Mouse (Mus musculus) heart, embryonic 12.5 days (tissue): ENCODE measurements at regions not wholly inside any gene's neighbourhood (a gene's known extent, or its start where the extent isn't known, plus 50 kb on each side); places are given as distances from the start of the nearest gene placed in this dataset.
A peak's percentile ranks its signal among the peaks of the same experiment; 100 is the strongest.

Experiments
- ATAC-seq: fragments of 200-750 bp; cut with Nextera tagmentation; 2 replicates; pipeline ENCODE4 v1.8.0; 2017; ENCODE audit warnings: moderate TSS enrichment, moderate library complexity; ENCODE audit not compliant: insufficient number of reproducible peaks, low FRiP score
- H3K27ac ChIP-seq: fragments of 300-500 bp; sonication (generic); 2 replicates; pipeline ENCODE4 v1.5.1; 2016; ENCODE audit warnings: mild to moderate bottlenecking, moderate library complexity; ENCODE audit not compliant: poor library complexity, severe bottlenecking
- H3K27me3 ChIP-seq: fragments of 300-500 bp; sonication (generic); replicated peaks from 2 replicates; pipeline ENCODE4 v1.6.1; 2016; ENCODE audit warnings: mild to moderate bottlenecking, moderate library complexity
- H3K36me3 ChIP-seq: fragments of 300-500 bp; sonication (generic); 2 replicates; pipeline ENCODE4 v1.6.1; 2016; ENCODE audit warnings: mild to moderate bottlenecking, moderate library complexity
- H3K4me1 ChIP-seq: fragments of 300-500 bp; sonication (generic); replicated peaks from 2 replicates; pipeline ENCODE4 v1.6.1; 2016; ENCODE audit warnings: mild to moderate bottlenecking
- H3K4me2 ChIP-seq: fragments of 300-500 bp; sonication (generic); 2 replicates; pipeline ENCODE4 v1.6.1; 2016; ENCODE audit warnings: mild to moderate bottlenecking, moderate library complexity
- H3K4me3 ChIP-seq: fragments of 300-500 bp; sonication (generic); 2 replicates; pipeline ENCODE4 v1.5.1; 2016; ENCODE audit warnings: mild to moderate bottlenecking
- H3K9ac ChIP-seq: fragments of 300-500 bp; sonication (generic); 2 replicates; pipeline ENCODE4 v1.6.1; 2016; ENCODE audit warnings: mild to moderate bottlenecking, moderate library complexity
- H3K9me3 ChIP-seq: fragments of 300-500 bp; sonication (generic); replicated peaks from 2 replicates; pipeline ENCODE4 v1.6.1; 2016; ENCODE audit warnings: mild to moderate bottlenecking, moderate library complexity
- WGBS: fragments of 180-500 bp; shearing (Covaris S2); methylation state at CpG from one replicate; pipeline ENCODE4 v1.1.7; 2016; 5-methylcytosine and 5-hydroxymethylcytosine counted together

DNA sequence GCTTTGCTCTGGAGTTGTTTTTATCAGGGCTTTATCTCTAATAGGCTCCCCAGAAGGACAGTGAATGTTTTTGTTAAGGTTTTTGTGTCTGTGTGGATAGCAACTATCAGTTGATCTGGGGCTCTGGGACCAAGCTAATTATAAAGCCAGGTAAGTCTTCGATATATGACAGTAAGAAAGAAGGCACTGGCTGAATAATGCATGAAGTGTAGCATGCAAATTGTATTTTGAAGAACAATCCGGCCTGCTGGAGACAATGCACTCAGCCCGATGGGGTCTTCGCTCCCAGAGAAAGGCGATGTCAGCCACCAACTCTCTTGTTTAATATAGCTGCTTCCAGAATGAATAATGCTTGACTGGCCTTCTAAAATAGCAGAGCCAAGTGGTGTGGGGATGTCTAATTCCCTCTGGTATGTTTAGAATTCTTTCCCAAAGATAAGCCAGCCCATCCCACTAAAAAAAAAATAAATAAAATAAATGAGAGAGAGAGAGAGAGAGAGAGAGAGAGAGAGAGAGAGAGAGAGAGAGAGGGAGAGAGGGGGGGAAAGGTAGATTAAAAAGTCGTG, 68.6 kb downstream of the Dad1 start:
- WGBS = 45% methylated on average over 6 of the region's 6 CpGs
- Histone ChIP-seq H3K27me3 (no peaks in the 10 kb centered on the region), H3K9me3 (no peaks in the 10 kb centered on the region), H3K4me1 (peaks cover 49% of the 10 kb centered on the region), H3K36me3 (no peaks in the 10 kb centered on the region), H3K4me3 (no peak overlapping the region), H3K27ac (no peak overlapping the region), H3K4me2 (no peak overlapping the region), H3K9ac (no peak overlapping the region)
- ATAC-seq = no peak

DNA sequence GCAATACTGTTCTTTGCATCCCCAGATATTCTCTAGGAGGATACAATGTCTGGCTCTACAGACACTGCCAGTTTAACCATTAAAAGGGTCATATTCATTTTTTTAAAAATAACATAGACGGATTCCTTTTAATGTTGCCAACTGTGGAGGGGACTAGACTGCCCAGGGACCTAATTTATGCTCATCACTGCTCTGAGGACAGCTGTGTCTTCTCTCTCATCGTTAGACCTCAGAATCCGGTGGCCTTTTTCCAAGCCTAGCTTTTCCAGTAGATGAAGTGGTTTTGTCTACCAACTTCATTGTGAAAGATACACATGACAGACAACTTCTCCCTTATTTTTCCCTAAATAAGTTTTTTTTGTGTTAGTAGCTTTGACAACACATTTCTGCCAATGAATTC, 70.0 kb downstream of the Dad1 start:
- H3K27ac ChIP-seq = no peak overlapping the region
- no peak overlapping the region for H3K9ac ChIP-seq
- no peak overlapping the region for H3K4me3 ChIP-seq
- no peak for ATAC-seq
- peaks cover 39% of the 10 kb centered on the region for H3K4me1 ChIP-seq
- H3K9me3 ChIP-seq = no peaks in the 10 kb centered on the region
- no peak overlapping the region for H3K4me2 ChIP-seq
- WGBS = 84% methylated on average over 3 of the region's 3 CpGs
- H3K27me3 ChIP-seq = no peaks in the 10 kb centered on the region
- no peaks in the 10 kb centered on the region for H3K36me3 ChIP-seq

DNA sequence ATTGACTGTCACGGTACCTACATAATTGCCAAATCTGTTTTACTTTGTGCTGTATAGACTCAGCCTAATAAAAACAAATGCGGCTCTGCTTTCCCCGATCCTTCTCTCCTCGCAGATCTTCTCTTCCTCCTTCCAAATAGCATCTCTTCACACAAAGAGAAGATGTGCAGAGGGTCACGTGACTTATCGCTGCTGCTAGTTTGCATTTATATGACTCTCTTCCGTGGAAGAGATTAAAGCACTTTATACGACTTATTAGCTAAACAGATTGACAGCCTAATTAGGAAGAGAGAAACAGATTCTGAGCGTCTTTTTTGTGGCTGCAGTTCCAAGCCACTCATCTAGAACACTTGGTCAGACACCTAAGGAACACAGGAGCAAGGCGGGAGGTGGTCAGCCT, 71.1 kb downstream of the Dad1 start:
- 82% methylated on average over 10 of the region's 10 CpGs for WGBS
- no peaks in the 10 kb centered on the region for H3K36me3 ChIP-seq

DNA sequence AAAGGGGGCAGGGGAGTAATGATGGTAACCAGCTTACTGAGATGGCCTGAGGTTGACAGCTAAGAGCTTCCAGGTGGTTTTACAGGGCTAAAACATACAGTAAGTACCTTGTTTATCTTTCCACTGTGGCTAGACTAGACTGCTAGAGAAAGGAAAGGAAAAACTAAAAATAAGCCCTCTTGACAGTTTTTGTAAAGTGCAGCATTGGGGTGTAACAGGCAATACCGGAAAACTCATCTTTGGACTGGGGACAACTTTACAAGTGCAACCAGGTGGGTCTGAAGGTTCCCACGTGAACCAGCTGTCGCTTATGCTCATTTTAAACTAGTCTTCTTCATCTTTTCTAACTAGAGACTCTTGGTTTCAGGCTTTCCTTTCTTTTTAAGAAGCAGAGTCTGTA, 72.6 kb downstream of the Dad1 start:
- peaks cover 41% of the 10 kb centered on the region for H3K4me1 ChIP-seq
- no peak for ATAC-seq
- 0 out of 2 replicates have a peak overlapping the region, but pooled peaks have one; percentile 14 for H3K27ac ChIP-seq

More for the DNA sequence above, 71.1 kb downstream of the Dad1 start:
- no peak for ATAC-seq
- Histone ChIP-seq H3K9me3 (no peaks in the 10 kb centered on the region), H3K4me2 (no peak overlapping the region), H3K4me3 (no peak overlapping the region), H3K27ac (no peak overlapping the region), H3K27me3 (no peaks in the 10 kb centered on the region), H3K9ac (no peak overlapping the region), H3K4me1 (peaks cover 37% of the 10 kb centered on the region)

DNA sequence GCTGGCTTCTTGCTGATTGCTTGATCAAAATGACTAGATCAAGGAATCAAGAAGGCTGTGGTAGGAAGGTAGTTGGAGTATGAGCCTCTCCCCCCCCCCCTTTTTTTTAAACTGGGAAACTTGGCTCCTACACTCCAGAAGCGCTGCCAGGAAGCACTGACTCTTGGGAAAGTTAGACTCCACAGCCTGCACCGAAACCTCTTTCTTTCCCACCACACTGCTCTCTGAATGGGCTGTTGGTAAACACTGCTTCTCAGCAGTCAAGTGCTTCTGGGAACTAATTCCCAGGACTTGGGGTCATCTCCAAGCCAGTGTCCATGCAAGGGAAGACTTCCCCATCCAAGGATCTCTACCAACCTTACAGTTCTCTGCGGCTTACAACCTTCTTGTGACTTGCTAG, 73.2 kb downstream of the Dad1 start:
- no peak overlapping the region for H3K4me2 ChIP-seq
- no peaks in the 10 kb centered on the region for H3K9me3 ChIP-seq
- H3K27me3 ChIP-seq = no peaks in the 10 kb centered on the region
- H3K4me1 ChIP-seq = peaks cover 35% of the 10 kb centered on the region
- peak overlapping the region; percentile 14; the same call in 1 of the 2 replicates for H3K27ac ChIP-seq
- no peak for ATAC-seq
- 85% methylated on average over 3 of the region's 3 CpGs for WGBS
- no peak overlapping the region for H3K4me3 ChIP-seq
- H3K36me3 ChIP-seq = no peaks in the 10 kb centered on the region
- H3K9ac ChIP-seq = no peak overlapping the region

More for the DNA sequence above, 72.6 kb downstream of the Dad1 start:
- Histone ChIP-seq H3K9ac (no peak overlapping the region), H3K27me3 (no peaks in the 10 kb centered on the region), H3K4me3 (no peak overlapping the region), H3K4me2 (no peak overlapping the region), H3K9me3 (no peaks in the 10 kb centered on the region), H3K36me3 (no peaks in the 10 kb centered on the region)
- WGBS = 63% methylated on average over 3 of the region's 3 CpGs

DNA sequence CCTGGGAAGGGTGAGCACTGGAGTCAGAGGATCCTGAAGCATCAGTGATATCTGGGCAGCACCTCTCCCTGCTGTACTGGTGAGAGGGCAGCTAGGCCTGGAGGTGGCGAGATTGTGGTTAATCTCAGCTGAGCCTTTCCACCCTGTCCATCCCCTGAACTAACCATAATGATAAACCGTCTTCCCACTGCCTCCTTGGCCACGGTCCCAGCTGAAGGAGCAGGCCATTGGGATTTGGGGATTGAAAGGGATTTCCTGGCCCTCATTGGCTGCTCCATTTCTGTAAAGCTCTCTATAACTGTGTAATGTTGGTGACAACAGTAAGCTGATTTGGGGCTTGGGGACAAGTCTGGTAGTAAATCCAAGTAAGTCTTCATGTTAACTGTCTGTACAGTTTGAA, 73.6 kb downstream of the Dad1 start:
- peaks cover 31% of the 10 kb centered on the region for H3K4me1 ChIP-seq
- no peak overlapping the region for H3K4me3 ChIP-seq
- H3K27ac ChIP-seq = 0 out of 2 replicates have a peak overlapping the region, but pooled peaks have one; percentile 4
- ATAC-seq = no peak
- no peaks in the 10 kb centered on the region for H3K36me3 ChIP-seq
- WGBS = 34% methylated on average over 3 of the region's 3 CpGs
- no peak overlapping the region for H3K4me2 ChIP-seq
- H3K9ac ChIP-seq = no peak overlapping the region
- H3K9me3 ChIP-seq = no peaks in the 10 kb centered on the region
- H3K27me3 ChIP-seq = no peaks in the 10 kb centered on the region

DNA sequence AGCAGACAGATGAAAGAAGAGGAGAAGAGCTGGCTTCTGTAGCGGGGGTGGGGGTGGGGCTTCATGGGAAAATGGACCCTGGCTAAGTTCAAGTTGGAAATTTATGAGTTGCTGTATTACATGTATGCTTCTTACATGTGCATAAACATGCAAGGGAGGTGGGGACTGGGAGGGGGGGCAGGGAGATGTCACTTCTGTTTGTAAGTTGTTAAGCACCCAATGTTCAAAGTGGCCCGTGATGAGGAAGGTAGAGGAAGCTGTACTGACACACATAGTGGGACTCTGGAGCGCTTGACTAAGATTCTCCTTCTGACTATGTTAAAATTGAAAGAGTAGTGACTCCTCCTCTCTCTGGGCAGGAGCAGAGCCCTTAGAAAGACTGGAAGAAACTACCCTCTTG, 75.0 kb downstream of the Dad1 start:
- Histone ChIP-seq H3K9ac (no peak overlapping the region), H3K27ac (no peak overlapping the region), H3K27me3 (no peaks in the 10 kb centered on the region), H3K4me3 (no peak overlapping the region), H3K4me1 (peaks cover 28% of the 10 kb centered on the region), H3K4me2 (no peak overlapping the region), H3K9me3 (no peaks in the 10 kb centered on the region), H3K36me3 (no peaks in the 10 kb centered on the region)
- 88% methylated on average over 3 of the region's 3 CpGs for WGBS
- no peak for ATAC-seq

DNA sequence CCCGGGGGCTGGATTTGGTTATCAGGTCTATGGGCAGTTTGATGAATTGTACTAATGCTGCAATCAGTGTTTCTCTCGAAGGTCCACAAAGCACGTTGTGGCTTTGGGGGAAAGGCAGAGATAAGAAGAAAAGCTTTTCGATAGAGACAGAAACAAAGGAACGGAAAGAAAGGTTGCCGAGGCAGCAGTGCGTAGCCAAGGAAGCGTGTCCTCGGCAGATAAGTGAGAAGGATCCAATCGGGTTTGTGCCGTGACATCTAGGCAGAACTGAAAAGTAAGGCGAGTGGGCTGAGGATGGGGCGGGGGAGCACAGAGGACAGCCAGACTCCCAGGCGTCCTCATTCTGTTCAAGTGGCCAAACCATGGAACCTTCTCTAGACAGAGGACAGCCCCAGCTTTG, 77.4 kb downstream of the Dad1 start:
- no peak overlapping the region for H3K9ac ChIP-seq
- no peaks in the 10 kb centered on the region for H3K9me3 ChIP-seq
- peaks cover 28% of the 10 kb centered on the region for H3K4me1 ChIP-seq
- H3K4me2 ChIP-seq = no peak overlapping the region
- H3K27ac ChIP-seq = no peak overlapping the region
- H3K36me3 ChIP-seq = no peaks in the 10 kb centered on the region
- H3K27me3 ChIP-seq = no peaks in the 10 kb centered on the region
- 41% methylated on average over 14 of the region's 14 CpGs for WGBS
- 0 out of 2 replicates have a peak, but pooled peaks have one; percentile 28 for ATAC-seq
- H3K4me3 ChIP-seq = no peak overlapping the region

DNA sequence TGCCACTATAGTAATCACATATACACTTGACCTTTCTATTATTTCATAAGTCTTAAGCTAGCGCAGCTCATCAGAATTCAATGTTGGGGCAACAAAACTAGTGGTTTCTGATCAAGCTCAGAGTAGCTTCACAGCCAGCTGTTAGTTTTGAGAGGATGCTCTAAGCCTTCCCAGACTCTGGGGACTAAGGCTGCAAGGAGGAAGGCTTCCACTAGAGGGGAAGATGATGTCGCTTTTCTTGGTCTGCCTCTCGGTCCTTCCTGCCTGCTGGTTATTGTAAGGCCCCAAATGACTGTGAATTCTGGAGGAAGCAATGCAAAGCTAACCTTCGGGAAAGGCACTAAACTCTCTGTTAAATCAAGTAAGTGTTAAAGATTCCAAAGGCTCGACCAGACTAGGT, 78.4 kb downstream of the Dad1 start:
- Histone ChIP-seq H3K4me3 (no peak overlapping the region), H3K27me3 (no peaks in the 10 kb centered on the region), H3K4me2 (no peak overlapping the region), H3K36me3 (no peaks in the 10 kb centered on the region), H3K9me3 (no peaks in the 10 kb centered on the region), H3K27ac (no peak overlapping the region), H3K9ac (no peak overlapping the region), H3K4me1 (peaks cover 26% of the 10 kb centered on the region)
- no peak for ATAC-seq
- 61% methylated on average over 5 of the region's 5 CpGs for WGBS

DNA sequence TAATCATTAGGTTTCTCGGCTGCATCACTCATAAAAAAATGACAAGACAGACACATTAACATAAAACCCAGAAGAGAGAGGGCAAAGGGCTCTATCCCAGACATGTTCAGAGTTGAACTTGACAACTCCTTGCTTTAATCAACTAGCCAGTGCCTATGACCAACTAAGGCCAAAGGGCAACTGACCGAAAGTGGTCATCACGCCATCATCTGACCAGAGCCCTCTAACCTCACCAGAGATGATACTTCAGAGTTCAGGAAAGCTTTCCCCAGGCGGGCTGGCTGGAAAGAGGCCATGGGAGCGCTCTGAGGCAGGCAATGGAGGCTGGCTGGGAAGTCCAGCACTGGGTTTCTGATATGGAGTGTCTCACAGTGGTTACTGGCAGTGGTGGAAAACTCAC, 80.6 kb downstream of the Dad1 start:
- Histone ChIP-seq H3K36me3 (no peaks in the 10 kb centered on the region), H3K4me1 (peaks cover 37% of the 10 kb centered on the region), H3K27ac (no peak overlapping the region), H3K4me2 (no peak overlapping the region), H3K9me3 (no peaks in the 10 kb centered on the region), H3K4me3 (no peak overlapping the region), H3K9ac (no peak overlapping the region), H3K27me3 (no peaks in the 10 kb centered on the region)
- no peak for ATAC-seq
- 86% methylated on average over 5 of the region's 5 CpGs for WGBS

DNA sequence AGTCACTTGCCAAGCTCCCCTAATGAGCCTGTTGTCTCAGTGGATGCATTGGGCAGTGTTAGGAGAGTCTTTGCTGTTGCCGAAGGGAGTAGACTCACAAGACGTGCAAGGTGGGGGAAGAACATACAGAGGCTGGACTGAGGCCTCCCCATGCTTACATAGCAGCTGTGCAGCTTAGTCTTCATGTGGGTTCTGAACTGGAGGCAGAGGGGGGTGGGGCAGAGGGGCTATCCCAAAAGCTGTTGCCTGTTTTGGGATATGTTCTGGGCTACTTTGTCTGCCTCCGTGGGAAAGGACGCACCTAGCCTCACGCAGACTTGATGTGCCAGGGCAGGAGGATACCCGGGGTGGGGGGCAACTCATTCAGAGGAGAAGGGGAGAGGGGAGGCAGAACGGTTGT, 84.7 kb downstream of the Dad1 start:
- Histone ChIP-seq H3K9me3 (no peaks in the 10 kb centered on the region), H3K9ac (no peak overlapping the region), H3K27ac (no peak overlapping the region; the same call in 1 of the 2 replicates), H3K4me3 (no peak overlapping the region), H3K4me1 (peaks cover 53% of the 10 kb centered on the region), H3K27me3 (no peaks in the 10 kb centered on the region), H3K36me3 (no peaks in the 10 kb centered on the region), H3K4me2 (no peak overlapping the region)
- ATAC-seq = no peak
- WGBS = 76% methylated on average over 7 of the region's 7 CpGs

DNA sequence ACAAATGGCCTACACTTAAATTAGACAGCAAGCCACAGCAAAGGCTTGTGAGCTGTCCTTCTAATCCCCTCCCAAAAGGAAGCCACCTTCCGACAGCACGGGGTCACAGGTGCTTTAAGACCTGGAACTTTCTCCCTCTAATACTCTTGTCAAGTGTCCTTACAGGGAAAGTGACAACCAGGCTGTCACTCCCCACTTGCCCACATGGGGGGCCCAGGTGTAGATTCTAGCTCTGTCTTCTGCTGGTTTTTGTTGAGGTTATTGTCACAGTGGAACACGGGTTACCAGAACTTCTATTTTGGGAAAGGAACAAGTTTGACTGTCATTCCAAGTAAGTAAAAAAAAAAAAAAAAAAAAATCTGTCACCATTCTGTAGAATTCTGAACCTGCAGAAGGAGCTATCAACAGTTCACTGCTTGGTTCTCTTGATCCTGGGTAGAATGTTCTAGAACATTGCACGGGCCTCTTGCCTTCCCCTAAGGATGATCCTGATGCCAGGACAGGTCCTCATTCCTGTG, 85.4 kb downstream of the Dad1 start:
- no peaks in the 10 kb centered on the region for H3K27me3 ChIP-seq
- no peak for ATAC-seq
- no peak overlapping the region for H3K9ac ChIP-seq
- H3K4me2 ChIP-seq = no peak overlapping the region
- peaks cover 51% of the 10 kb centered on the region for H3K4me1 ChIP-seq
- no peak overlapping the region; the same call in 1 of the 2 replicates for H3K27ac ChIP-seq
- no peaks in the 10 kb centered on the region for H3K36me3 ChIP-seq
- H3K9me3 ChIP-seq = no peaks in the 10 kb centered on the region
- H3K4me3 ChIP-seq = no peak overlapping the region
- WGBS = 55% methylated on average over 4 of the region's 4 CpGs
